Mouse (Mus musculus) intestine, postnatal 0 days (tissue): ENCODE measurements at regions not wholly inside any gene's neighbourhood (a gene's known extent, or its start where the extent isn't known, plus 50 kb on each side); places are given as distances from the start of the nearest gene placed in this dataset.
A peak's percentile ranks its signal among the peaks of the same experiment; 100 is the strongest.

Experiments
- ATAC-seq: fragments of 200-750 bp; cut with Nextera tagmentation; 2 replicates; pipeline ENCODE4 v1.8.0; 2017; ENCODE audit warnings: mild to moderate bottlenecking, moderate TSS enrichment, moderate library complexity
- H3K27ac ChIP-seq: fragments of 300-500 bp; sonication (generic); 2 replicates; pipeline ENCODE4 v1.5.1; 2014; ENCODE audit warnings: mild to moderate bottlenecking, low read depth, low read length, moderate library complexity
- H3K27me3 ChIP-seq: fragments of 300-500 bp; sonication (generic); replicated peaks from 2 replicates; pipeline ENCODE4 v1.6.1; 2014; ENCODE audit warnings: low read length, mixed read lengths; ENCODE audit not compliant: control insufficient read depth, insufficient read depth
- H3K36me3 ChIP-seq: fragments of 300-500 bp; sonication (generic); 2 replicates; pipeline ENCODE4 v1.6.1; 2014; ENCODE audit warnings: mild to moderate bottlenecking, moderate library complexity; ENCODE audit not compliant: control insufficient read depth, insufficient read depth
- H3K4me1 ChIP-seq: fragments of 300-500 bp; sonication (generic); replicated peaks from 2 replicates; pipeline ENCODE4 v1.6.1; 2014; ENCODE audit warnings: antibody characterized with exemption, low read length, mixed read lengths; ENCODE audit not compliant: control insufficient read depth, insufficient read depth
- H3K4me2 ChIP-seq: fragments of 300-500 bp; sonication (generic); replicated peaks from 2 replicates; pipeline ENCODE4 v1.6.1; 2014; ENCODE audit warnings: low read depth, mild to moderate bottlenecking, moderate library complexity
- H3K4me3 ChIP-seq: fragments of 300-500 bp; sonication (generic); 2 replicates; pipeline ENCODE4 v1.5.1; 2014; ENCODE audit warnings: low read depth, low read length
- H3K9ac ChIP-seq: fragments of 300-500 bp; sonication (generic); 2 replicates; pipeline ENCODE4 v1.6.1; 2014; ENCODE audit warnings: mild to moderate bottlenecking, low read depth, low read length
- H3K9me3 ChIP-seq: fragments of 300-500 bp; sonication (generic); 2 replicates; pipeline ENCODE4 v1.6.1; 2016; ENCODE audit warnings: mixed run types; ENCODE audit not compliant: control insufficient read depth
- CTCF ChIP-seq: sonication (generic); IDR thresholded peaks from 2 replicates; pipeline ENCODE4 v1.5.1; 2016; ENCODE audit warnings: low read depth, mild to moderate bottlenecking, control low read depth, antibody characterized with exemption, moderate library complexity
- WGBS: fragments of 180-500 bp; shearing (Covaris S2); extraction: QIAGEN DNeasy Blood & Tissue Kit; methylation state at CpG from one replicate; pipeline ENCODE4 v1.1.7; 2014; 5-methylcytosine and 5-hydroxymethylcytosine counted together

DNA sequence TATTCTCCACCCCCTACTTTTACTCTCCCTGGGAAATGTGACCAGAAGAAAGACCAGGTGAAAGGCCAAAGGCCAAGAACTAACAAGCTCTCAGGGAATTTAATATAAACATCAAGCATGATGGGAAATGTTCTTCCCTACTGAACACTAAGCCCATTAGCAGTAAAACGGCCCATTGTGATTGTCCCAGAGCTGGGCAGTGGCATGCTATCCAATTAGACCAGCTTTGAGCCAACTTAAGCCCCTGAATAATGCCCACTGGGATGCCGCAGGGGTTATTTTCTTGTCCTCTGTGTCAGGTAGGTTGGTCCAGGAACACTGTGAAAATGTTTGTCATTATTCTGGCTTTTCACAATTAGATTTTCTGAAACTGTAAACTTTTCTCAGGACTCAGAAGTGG, 81.2 kb upstream of the Epcam start:
- no peaks in the 10 kb centered on the region for H3K9me3 ChIP-seq
- no peak overlapping the region for H3K4me2 ChIP-seq
- 71% methylated on average over 2 of the region's 2 CpGs for WGBS

GRCm38 (mm10) chr17:87558419-87558818, 77.4 kb upstream of the Epcam start:
- Histone ChIP-seq H3K27me3 (no peaks in the 10 kb centered on the region), H3K9me3 (no peaks in the 10 kb centered on the region), H3K9ac (no peak overlapping the region), H3K27ac (no peak overlapping the region), H3K4me2 (no peak overlapping the region), H3K4me1 (no peaks in the 10 kb centered on the region), H3K4me3 (no peak overlapping the region), H3K36me3 (no peaks in the 10 kb centered on the region)
- no peak for ATAC-seq
- 75% methylated on average over 2 of the region's 2 CpGs for WGBS
- no peak for TF ChIP-seq CTCF

More for the DNA sequence above, 81.2 kb upstream of the Epcam start:
- 0 out of 2 replicates have a peak, but pooled peaks cover 3% of the 10 kb centered on the region for H3K4me1 ChIP-seq
- H3K4me3 ChIP-seq, result no peak overlapping the region
- no peak overlapping the region for H3K9ac ChIP-seq
- H3K27ac ChIP-seq, result no peak overlapping the region
- ATAC-seq, result no peak
- H3K27me3 ChIP-seq, result no peaks in the 10 kb centered on the region
- no peaks in the 10 kb centered on the region for H3K36me3 ChIP-seq
- no peak for TF ChIP-seq CTCF

DNA sequence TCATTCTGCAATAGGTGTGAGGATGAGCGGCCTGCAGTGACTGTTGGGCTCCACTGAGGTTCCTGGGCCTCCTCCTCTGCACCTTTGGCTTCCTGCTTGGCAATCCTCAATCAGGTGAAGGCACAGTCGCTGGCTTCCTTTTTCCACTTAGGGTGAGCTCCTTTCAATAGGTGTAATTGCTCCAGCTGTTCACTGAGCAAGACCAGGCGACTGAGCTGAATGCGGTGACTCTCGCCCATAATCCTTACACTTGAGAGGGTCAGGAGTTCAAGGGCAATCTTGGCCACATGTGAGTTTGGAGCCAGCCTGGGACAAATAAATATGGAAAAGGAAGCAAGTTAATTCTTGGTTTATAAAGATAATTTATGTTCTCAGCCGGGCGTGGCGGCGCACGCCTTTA, 76.1 kb upstream of the Epcam start:
- H3K4me3 ChIP-seq, result no peak overlapping the region
- 84% methylated on average over 10 of the region's 10 CpGs for WGBS
- no peak for ATAC-seq
- TF ChIP-seq CTCF, result no peak
- no peak overlapping the region for H3K4me2 ChIP-seq
- H3K27ac ChIP-seq, result no peak overlapping the region
- 0 out of 2 replicates have a peak, but pooled peaks cover 3% of the 10 kb centered on the region for H3K4me1 ChIP-seq
- H3K27me3 ChIP-seq, result no peaks in the 10 kb centered on the region
- H3K9ac ChIP-seq, result no peak overlapping the region
- H3K9me3 ChIP-seq, result no peaks in the 10 kb centered on the region
- H3K36me3 ChIP-seq, result no peaks in the 10 kb centered on the region

- H3K4me3 ChIP-seq, result no peak overlapping the region
- peaks cover 3% of the 10 kb centered on the region; the same call in 1 of the 2 replicates for H3K4me1 ChIP-seq
- ATAC-seq, result no peak
- H3K36me3 ChIP-seq, result no peaks in the 10 kb centered on the region
- no peak overlapping the region for H3K4me2 ChIP-seq
- WGBS, result 90% methylated on average over 7 of the region's 7 CpGs
- TF ChIP-seq CTCF, result no peak
- H3K27ac ChIP-seq, result no peak overlapping the region
- H3K27me3 ChIP-seq, result no peaks in the 10 kb centered on the region
- H3K9ac ChIP-seq, result no peak overlapping the region
- H3K9me3 ChIP-seq, result no peaks in the 10 kb centered on the region
Observed at GRCm38 (mm10) chr17:87560923-87561322, 74.9 kb upstream of the Epcam start.

DNA sequence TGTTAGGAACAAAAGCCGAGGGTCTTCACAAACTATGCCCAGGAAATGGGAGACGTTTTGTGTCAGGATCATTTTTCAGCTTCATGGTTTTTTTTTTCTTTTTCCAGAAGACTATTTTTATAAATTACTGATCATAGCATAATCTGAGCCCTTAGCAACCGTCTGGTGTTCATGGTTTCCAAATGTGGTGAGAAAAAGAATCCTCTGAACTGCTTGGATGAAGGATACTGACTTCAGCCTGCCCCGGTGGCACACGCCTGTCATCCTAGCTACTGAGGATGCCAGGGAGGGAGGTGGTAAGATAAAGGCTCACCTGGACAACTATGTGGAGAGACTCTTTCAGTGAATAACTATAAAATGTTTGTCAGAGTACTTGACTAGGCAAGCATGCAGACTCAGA, 72.4 kb upstream of the Epcam start:
- Histone ChIP-seq H3K9ac (no peak overlapping the region), H3K4me3 (no peak overlapping the region), H3K36me3 (no peaks in the 10 kb centered on the region), H3K27me3 (no peaks in the 10 kb centered on the region), H3K27ac (no peak overlapping the region), H3K9me3 (no peaks in the 10 kb centered on the region), H3K4me1 (peaks cover 7% of the 10 kb centered on the region), H3K4me2 (no peak overlapping the region)
- ATAC-seq, result no peak
- TF ChIP-seq CTCF, result no peak
- WGBS, result 81% methylated on average over 5 of the region's 5 CpGs

DNA sequence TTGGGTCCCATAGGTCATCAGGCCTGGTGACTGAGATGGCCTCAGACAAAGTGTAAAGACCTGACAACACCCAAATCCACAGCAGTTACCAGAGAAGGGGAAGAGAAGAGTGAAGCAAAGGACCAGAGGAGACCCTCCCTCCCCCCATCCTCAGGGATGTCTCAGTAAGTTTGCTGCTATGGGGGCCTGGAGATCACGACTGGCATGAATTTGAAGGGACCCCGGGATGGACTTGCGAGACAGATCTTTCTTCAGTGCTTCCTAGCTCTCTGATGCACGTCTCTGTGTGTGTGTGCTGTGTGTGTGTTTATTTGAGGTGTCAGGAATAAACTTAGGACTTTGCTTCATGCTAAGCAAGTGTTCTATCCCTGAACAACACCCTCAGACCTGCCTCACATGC, 70.1 kb upstream of the Epcam start:
- Histone ChIP-seq H3K9me3 (no peaks in the 10 kb centered on the region), H3K4me3 (no peak overlapping the region), H3K4me2 (no peak overlapping the region), H3K27me3 (no peaks in the 10 kb centered on the region), H3K36me3 (no peaks in the 10 kb centered on the region), H3K4me1 (peaks cover 7% of the 10 kb centered on the region), H3K27ac (peak overlapping the region; percentile 91; the same call in 1 of the 2 replicates), H3K9ac (no peak overlapping the region)
- no peak for ATAC-seq
- TF ChIP-seq CTCF, result no peak
- whole genome bisulfite sequencing, result 58% methylated on average over 4 of the region's 4 CpGs

DNA sequence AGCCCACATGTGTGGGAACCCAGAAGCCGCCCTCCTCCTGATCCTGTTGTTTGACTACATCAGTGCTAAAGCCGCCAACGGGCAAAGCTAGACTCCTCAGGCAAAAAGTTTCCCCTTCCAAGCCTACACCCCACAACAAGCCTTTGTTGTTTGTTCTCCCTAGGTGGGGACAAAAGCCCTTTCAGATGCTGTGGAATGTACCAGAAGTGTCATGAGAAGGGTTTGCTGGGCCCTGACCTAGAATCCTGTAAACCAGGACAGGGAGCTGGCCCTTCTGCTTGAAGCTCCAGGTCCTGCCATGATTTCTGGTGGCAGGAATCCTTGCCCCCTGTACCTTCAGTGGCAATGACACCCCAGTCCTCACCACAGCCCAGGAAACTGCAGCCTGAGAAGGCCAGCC, 69.5 kb upstream of the Epcam start:
- Histone ChIP-seq H3K4me3 (no peak overlapping the region), H3K9ac (no peak overlapping the region), H3K27me3 (no peaks in the 10 kb centered on the region), H3K9me3 (no peaks in the 10 kb centered on the region), H3K27ac (peak overlapping the region; percentile 91), H3K4me1 (peaks cover 13% of the 10 kb centered on the region), H3K4me2 (peak overlapping the region; percentile 18; the same call in 1 of the 2 replicates), H3K36me3 (no peaks in the 10 kb centered on the region)
- TF ChIP-seq CTCF, result no peak
- 67% methylated on average over 3 of the region's 3 CpGs for WGBS
- no peak for ATAC-seq
